Mouse (Mus musculus) right cerebral cortex, adult 2 months (tissue): ENCODE data around the gene Pcna.
"Not testable (repeated sequence)": the region's sequence is repeated elsewhere in the genome, so short reads cannot be mapped to it uniquely, and the experiment has no call there.

Experiments used
- DNase-seq, 2 experiments: peaks; one replicate each; pipeline ENCODE4 v3.0.0; 2021 to 2022; ENCODE audit warnings: low spot score in 2 of 2

Pcna gene

GRCm38 (mm10) chr2:132252542-132253528 lies at the start of gene Pcna:
Pcna (minus strand) TSS chr2:132253314.
- DNase-seq = peak; percentile 95 to 96

- DNase-seq = no peak
Observed at GRCm38 (mm10) chr2:132301436-132301835, 48.3 kb upstream of the Pcna start.

GRCm38 (mm10) chr2:132298250-132298649 lies 45.1 kb upstream of the Pcna start:
- DNase-seq = no peak

GRCm38 (mm10) chr2:132293694-132294450 lies 40.8 kb upstream of the Pcna start:
- DNase-seq = no peak

DNA sequence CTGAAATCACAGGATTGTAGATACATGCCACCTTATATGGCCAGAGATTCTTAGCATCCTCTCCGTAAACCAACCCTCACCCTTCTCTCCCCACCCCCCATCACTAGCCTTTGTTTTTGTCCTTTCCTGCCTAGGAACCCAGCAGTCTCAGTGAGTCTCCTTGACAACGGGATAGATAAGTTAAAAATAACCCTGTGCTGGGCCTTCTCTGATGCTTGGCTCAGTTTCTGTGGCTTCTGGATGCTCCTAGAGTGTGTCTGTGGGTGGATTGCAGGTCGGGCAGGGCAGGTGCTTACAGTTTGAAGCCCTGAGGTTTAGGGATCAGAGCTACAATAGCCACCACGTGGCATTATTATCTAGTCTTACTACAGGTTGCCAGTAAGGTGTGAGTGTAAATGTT lies 39.0 kb upstream of the Pcna start:
- peak; percentile 48 to 55 for DNase-seq

DNA sequence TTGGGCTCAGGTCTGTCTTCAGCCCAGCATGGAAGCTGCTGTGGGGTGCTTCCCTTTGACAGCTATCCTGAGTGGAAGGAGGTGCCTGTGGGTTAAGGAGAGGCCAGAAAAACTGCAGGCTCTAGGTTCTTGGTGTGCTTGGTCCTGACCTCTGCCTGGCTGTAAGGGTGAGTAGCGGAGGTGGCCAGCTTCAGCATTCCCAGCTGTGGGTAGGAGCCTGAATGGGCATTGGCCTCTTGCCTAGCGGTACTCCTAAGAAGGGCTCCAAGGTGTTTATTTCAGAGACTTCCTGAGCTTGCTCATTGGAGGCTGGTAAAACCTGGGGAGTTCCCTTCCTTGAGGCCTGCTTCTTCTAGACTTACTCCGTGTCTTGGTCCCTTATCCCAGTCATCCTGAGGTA lies 38.2 kb upstream of the Pcna start:
- no peak for DNase-seq

DNA sequence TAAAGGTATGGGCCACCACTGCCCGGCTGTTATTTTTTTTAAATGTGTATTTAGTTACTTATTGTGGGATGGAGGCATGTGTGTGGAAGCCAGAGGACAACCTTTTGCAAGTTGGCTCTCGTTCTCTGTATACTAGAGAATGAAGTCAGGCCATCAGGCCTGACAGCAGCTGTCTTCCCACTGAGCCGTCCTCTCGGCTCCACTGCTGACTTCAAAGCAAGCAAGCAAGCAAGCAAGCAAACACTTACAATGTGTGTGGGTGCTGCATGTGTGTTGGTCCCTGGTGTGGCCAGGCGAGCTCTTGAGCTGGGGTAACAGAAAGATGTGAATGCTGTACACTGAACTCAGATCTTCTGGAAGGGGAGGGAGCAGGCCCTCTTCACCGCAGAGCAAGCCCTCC lies 37.7 kb upstream of the Pcna start:
- no peak for DNase-seq

DNA sequence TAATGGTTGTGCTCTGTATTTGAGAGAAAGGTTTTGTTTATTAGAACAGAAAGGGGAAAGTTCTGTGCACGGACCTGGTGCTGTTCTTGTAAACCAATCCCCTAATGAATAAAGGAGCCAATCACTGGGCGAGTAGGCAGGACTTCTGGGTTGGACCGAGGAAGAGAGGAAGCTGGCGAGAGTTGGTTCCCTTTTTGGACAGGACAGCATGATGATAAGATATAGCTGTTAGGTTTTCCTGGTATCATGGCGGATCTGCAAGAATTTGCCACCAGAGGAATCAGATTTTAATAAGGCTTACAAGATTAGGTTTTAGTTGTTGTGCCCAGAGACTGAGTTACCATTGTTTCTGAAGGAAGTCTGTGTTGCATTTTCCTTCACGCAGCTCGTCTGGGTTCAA lies 36.1 kb upstream of the Pcna start:
- not testable (repeated sequence) for DNase-seq

- DNase-seq = no peak
Observed at GRCm38 (mm10) chr2:132286376-132287076, 33.4 kb upstream of the Pcna start.

DNA sequence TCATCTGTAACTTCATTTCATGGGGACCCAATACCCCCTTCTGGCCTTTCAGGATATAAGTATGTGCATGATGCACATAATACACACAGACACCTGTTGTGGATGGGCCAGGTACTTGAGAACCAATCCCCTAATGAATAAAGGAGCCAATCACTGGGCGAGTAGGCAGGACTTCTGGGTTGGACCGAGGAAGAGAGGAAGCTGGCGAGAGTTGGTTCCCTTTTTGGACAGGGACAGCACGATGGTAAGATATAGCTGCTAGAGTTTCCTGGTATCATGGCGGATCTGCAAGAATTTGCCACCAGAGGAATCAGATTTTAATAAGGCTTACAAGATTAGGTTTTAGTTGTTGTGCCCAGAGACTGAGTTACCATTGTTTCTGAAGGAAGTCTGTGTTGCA lies 32.6 kb upstream of the Pcna start:
- DNase-seq = not testable (repeated sequence)

GRCm38 (mm10) chr2:132284492-132285139 lies 31.5 kb upstream of the Pcna start:
- DNase-seq = no peak

DNA sequence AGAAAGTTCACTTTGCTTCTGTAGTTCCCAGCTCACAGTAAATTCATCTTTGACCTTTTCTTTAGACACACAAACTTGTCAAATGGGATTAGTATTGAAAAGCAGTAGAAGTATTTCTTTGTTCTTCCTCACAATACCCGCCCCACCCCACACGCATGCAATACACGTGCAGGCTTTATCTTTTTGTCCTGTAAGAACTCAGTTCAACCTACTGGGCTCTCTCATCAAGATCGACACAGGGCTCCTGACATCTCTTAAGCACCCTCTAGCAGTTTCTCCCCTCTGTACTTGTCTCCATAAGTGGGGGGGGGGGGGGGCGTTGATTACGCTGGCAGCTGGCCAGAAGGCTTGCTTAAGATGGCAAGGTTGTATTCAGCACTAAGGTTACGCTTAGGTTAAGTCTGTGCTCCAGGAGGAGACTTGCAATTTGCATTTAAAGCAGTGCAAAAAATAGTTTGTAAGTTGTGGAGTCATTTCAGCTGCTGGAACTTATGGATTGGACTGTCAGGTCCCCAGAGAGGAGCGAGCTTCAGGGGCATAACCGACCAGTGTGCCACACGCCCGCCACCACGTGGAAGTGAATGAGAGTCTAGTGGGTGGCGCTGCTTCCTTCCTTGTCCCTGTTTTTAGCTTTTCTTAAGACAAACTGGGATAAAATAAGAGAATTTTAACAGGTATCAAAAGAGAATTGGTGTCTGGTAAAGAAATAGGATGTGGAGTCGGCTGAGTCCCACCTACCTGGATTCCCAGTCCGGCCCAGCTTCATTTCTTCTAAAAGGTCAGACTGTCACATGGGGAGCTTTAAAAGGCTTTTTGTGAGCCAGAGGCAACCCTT lies 30.3 kb upstream of the Pcna start:
- no peak for DNase-seq

DNA sequence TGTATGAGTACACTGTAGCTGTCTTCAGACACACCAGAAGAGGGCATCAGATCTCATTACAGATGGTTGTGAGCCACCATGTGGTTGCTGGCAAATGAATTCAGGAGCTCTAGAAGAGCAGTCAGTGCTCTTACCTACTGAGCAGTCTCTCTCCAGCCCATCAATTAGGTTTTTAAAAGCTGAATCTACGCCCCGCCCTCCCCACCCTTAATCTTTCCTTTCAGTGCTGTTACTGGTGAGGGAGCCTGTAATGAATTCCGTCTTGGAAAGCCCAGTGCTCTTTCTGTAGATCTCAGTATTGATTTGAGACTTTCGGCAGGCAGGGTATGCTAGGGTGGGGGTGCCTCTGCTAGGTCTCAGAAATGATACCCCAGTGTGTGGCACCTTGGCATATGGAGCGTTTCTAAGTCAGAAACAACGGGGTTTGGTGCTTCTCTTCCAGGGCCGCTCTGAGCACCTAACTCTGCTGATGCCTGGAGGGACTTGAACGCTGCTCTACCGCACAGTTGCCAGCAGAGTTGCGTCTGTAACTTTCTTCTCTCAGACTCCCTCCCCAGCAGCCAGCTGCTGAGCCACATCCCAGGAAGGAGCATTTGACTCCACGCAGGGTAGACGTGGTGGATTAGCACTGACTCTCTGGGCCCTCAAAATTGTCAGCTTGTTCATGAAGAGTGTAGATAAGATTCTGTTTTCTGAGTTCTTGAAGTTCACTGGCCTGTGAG lies 29.5 kb upstream of the Pcna start:
- DNase-seq = no peak

DNA sequence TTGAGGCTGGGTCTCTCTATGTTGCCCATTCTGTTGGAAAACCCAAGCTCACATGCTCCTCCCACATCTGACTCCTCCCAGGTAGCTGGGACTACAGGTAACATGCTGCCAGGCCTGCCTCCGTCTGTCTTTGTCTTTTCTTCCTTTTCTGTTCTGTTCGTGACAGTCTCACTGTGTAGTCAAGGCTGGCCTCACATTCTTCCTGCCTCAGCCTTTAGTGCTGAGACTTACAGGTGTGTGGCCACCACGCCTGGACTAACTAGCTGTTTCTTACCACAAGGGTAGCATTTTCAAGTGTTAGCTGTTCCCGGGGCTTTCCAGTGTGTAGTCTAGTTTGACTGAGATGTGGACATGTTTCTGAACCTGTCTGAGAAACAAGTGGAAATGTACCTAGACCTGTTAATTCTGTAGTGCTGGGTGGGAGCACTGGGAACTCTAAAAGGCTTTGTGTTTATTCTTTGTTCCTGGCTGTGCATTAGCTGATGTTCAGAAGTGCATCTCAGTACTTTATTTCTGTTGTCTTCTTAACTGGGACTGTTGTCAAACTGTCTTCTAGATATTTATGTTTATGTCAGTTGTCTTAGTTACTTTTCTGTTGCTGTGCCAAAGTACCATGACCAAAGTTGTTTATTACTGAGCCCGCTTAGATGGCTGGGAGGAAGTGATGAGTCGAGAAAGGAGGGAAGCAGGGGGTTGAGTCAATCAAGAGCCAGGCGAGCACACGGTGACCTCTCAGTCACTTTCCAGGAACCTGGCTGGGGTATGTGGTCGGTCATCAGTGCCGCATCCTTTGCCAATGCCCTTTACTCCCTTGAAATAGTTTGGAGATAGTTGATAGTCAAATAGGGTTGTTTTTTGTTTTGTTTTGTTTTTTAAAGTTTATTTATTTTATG lies 28.7 kb upstream of the Pcna start:
- DNase-seq = no peak

DNA sequence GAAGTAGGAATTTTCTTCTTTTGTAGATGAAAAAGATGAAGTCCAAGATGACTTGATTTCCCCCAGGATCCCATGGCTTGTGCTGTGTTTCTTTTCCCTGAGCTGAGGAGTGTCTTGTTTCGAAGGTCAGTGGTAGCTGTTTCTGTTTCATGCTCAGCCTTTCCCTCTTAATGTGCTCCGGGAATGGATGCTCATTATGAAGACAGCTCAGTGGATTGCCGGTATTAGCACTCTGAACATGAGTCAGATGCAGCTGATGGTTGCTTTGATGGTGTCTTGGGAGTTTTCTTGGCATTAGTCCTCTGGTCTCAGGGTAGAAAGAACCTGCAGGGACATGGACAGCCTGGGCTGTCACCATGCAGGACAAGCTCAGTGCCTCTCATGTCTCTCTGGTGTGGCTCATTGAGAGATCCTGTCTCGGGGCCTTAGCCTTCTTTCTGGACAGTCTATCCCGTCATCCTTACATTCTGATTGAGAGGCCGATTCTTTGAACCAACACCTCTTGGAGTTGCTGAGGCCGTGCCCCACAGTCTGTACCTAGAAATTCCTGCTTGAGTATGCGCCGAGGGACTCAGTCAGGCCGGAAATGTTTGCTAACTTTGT lies 27.5 kb upstream of the Pcna start:
- no peak for DNase-seq

DNA sequence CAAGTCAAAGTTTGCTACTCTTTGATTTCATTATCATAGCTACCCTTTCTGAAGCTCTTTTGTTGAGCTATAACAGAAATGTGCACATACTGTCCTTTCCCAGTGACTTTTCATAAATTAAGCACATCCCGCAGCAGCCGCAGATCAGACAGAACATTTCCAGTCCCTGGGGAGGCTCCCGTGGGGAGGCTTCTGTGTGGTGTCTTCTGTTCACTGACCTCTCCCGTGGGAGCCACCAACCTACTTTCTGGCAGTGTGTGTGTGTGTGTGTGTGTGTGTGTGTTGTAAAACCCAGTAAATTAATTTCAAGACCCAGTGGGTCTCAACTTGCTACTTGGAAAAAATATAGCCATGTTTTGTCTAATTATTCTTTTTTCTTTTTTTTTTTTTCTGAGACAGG lies 26.9 kb upstream of the Pcna start:
- DNase-seq = no peak

- no peak for DNase-seq
Observed at GRCm38 (mm10) chr2:132279336-132279882, 26.3 kb upstream of the Pcna start.

GRCm38 (mm10) chr2:132278273-132278853 lies 25.2 kb upstream of the Pcna start:
- DNase-seq = no peak
